Mouse (Mus musculus) G1E (cell line): ENCODE measurements around the gene Fam133b.

ENCODE experiments used
- CTCF ChIP-seq: IDR thresholded peaks from 2 replicates; pipeline ENCODE4 v1.5.1; 2012; ENCODE audit warnings: low read depth, low read length, inconsistent platforms, mixed read lengths
- GATA1 ChIP-seq: IDR thresholded peaks from 2 replicates; pipeline ENCODE4 v1.6.1; 2012; ENCODE audit warnings: borderline replicate concordance, low read length, inconsistent platforms, mixed read lengths
- GATA2 ChIP-seq: IDR thresholded peaks from 2 replicates; pipeline ENCODE4 v1.6.1; 2012; ENCODE audit warnings: low read depth, low read length, inconsistent platforms, borderline replicate concordance
- TAL1 ChIP-seq: conservative IDR thresholded peaks from 2 replicates; pipeline ENCODE4 v1.6.1; 2012; ENCODE audit warnings: low read depth, low read length, inconsistent platforms, mixed read lengths

- TF ChIP-seq CTCF = no peak
- no peak for TF ChIP-seq GATA1
- no peak for TF ChIP-seq TAL1
- no peak for TF ChIP-seq GATA2
Observed at GRCm38 (mm10) chr5:3607114-3607513, 63.5 kb downstream of the Fam133b start.
